Mouse (Mus musculus) urinary bladder, postnatal 14 days (tissue): Measurements from ENCODE around the gene Rnaseh2c.
A peak's percentile ranks its signal among the peaks of the same experiment; 100 is the strongest.

ENCODE experiments used
- DNase-seq: peaks from one replicate; pipeline ENCODE4 v3.0.0; 2021; ENCODE audit warnings: low spot score

Gene Rnaseh2c

DNA sequence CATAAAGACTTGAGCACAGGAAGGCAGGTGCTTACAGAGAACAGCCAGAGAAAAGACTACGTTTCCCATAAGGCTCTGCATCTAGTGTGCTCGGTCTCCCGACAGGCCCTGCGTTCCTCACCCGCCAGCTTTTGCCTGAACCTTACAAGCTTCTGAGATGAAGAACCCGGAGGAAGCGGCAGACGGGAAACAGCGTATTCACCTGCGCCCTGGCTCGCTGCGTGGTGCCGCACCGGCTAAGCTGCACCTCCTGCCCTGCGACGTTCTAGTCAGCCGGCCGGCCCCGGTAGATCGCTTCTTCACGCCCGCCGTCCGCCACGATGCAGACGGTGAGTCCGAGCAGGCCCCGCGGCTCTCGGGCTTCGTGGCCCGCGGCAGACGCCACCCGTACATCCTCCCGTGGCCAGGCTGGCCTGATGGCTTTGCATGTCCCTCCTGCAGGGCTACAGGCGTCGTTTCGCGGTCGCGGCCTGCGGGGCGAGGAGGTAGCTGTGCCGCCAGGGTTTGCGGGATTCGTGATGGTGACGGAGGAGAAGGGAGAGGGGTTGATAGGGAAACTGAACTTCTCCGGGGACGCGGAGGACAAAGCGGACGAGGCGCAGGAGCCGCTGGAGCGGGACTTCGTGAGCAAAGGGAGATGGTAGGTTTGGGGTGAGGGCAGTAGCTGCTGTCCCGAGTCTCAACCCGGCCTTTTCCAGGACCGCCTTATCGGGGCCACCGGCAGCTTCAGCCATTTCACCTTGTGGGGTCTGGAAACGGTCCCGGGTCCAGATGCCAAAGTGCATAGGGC lies at the start of gene Rnaseh2c:
Rnaseh2c (plus strand) TSS at position 122 of the 790 bp plus-strand sequence.
- DNase-seq, result peak; percentile 77

DNA sequence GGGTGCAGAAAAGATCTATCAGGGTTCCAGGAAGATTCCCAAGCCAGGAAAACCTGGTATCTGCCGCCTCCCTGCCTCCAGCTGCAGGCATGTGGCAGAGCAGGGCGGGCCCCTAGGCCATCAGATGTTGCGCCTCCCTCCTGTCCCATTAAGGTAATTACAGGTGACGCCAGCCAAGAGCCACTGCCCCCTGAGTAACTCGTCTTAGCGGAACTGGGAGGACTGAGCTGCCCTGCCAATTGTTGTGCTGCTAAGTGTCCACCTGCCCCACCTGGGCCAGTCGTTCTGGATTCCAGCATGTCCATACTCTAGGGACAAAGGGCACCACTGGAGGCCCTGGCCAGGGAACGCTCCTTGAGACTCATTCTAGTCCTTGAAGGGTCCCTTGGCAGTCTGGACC lies 47.9 kb upstream of the Rnaseh2c start:
- no peak for DNase-seq

DNA sequence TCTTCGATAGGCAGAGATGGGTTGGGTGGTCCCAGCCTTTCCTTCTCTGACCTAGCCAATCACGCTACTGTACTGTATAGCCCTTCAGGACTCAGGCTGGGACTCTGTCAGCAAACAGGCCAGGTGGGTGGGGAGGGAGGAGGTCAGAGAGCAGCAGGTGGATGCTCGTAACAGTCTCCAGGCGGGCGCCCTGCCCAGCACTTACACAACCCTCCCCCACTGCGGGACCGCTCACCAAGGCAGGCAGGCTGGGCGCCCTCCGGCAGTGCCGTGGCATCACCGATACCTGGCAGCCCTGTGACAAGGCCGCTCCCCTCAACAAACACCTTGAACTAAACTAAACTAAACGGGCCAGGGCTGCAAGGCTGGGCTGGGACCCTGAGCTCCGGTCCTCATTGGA lies 47.5 kb upstream of the Rnaseh2c start:
- peak; percentile 42 for DNase-seq

DNA sequence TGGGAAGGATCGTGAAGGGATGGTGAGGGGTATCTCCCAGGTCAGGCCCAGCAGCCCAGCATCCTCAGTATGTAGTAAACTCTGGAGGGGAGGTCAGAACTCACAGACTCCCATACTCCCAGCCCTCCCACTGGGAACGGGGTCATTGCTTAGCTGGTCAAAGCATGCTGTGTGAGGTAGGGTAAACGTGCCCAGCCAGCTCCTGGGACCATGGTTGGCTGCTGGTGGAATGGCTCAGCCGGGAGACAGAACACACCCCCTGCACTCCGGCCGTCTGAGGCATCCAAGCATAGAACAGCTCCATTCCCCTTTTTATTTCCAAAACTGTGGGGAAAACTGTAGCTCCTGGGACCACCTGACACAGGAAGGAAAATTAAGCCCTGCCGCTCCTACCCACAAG lies 43.5 kb upstream of the Rnaseh2c start:
- no peak for DNase-seq

DNA sequence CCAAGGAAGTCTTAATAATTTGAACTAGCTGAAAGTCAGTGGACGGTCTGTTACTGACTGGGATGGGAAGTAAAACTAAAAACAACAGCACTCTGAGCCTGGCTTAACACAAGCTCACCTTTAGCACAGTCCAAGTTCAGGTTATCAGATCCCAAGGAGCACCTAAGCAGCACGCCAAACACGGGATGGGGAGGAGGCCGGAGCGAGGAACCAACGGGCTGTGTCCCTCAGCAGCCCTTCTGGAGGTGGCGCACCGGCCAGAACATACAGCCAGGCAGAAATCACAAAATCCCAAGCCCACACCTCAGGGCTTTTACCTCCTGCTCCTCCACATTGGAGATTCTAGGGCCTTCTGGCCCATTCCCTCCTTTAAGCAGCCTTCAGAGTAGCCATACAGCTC lies 42.9 kb upstream of the Rnaseh2c start:
- no peak for DNase-seq

DNA sequence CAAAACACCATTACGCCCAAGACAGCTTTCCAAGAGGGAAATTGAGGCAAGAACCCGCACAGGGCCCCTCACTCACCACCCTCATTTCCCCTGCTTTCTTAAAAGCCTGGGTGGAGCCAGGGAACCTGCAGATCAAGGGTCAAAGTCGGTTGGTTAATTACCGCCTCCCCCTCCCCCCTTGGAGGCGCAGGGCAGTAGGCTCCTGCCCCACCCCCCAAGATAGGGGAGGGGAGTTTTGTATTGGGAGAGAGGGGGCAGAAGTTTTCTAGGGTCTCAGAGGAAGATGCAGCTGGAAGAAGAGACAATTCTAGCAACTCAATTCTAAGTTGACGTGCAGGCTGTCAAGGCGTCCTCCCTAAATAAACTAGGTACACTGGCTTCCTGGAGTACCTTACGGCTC lies 42.4 kb upstream of the Rnaseh2c start:
- DNase-seq, result no peak

DNA sequence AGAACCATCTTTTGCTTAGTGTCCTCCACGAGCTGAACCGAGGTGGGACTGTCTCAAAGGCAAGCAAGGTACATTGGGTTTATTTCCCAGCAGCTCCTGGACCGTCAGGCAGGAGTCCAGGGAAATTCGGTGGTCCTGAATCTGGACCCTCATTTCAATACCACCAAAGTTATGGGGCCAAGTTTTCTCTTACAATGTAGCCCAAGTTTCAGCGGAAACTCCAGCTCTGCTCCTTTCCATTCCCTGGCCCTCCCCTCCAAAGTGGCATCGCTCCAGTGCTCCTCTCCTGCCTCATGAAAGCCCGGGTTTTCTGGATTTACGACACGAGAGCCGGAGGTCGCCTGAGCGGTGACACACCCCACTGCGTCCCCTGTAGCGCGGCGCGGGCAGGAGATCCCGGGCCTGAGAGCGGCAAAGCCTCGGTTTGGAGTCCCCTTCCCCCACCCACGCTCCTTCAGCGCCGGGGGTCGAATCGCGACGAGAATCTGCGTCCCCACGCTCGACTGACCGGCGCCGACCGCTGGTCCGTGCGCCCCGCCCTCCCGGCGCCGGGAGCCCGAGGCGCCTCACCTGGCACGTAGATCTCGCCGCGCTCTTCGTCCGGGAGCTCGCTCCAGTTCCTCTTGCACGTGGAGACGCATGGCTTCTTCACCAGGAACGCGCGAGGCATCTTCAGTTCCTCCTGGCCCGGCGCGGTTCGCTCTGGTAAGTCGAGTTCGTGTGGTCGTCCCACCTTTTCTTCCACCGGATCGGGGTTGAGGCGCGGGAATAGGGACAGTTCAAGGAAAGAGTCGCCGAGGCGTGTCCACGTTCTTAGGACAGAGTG lies 41.8 kb upstream of the Rnaseh2c start:
- no peak for DNase-seq

DNA sequence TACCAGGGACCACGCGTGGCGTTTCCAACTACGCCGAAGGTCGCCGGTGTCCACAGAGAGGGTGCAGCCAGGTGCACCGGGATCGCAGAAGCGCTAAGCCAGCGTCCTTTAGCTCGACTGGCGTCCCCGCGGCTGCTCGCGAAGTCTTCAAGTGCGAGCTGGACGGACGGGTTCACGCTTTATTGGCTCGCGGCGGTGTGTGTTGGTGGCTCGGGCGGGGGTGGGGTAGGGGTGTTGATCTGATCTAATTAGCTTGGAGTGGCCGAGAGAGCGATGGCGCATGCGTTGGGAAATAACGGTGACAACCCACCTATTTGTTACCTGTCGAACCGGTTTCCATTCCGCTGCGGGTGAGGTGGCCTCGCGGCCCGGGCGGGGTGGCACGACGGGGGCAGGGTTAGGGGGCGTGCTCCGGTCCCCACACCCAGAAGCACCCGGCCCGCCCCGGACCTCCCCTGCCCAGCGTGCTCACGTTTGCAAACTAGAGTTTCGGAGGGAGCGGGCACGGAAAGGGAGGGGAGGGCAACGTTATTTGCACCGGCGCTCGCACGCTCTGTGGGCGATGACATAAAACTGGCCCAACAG lies 41.1 kb upstream of the Rnaseh2c start, which contains the start of gene Ovol1:
Ovol1 (minus strand) TSS at position 190 of the 585 bp plus-strand sequence.
- DNase-seq, result peak; percentile 86

DNA sequence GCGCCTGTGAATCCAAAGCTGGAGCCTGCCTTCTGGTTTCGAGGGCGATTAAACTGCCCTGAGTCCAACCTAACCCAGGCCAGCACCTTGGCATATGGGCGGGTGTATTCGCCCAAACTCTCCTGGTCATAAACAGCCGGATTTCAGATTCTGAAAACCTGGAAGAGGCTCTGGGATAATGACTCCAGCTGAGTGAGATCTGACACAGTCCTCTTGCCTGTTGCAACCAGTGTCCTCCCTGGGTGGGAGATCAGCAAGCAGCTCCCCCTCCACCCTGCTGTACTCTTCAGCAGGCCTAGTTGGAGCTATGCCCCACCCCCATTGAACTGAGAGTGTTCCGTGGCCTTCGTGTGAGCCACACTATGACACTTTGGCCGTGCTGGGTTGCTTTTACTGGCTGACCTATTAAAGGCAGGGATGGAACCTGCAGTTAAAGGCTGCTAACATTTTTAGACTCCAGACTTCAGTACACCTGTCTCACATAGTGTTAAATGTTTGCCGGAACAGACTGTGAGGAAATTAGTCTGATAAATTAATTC lies 40.4 kb upstream of the Rnaseh2c start:
- DNase-seq, result no peak

DNA sequence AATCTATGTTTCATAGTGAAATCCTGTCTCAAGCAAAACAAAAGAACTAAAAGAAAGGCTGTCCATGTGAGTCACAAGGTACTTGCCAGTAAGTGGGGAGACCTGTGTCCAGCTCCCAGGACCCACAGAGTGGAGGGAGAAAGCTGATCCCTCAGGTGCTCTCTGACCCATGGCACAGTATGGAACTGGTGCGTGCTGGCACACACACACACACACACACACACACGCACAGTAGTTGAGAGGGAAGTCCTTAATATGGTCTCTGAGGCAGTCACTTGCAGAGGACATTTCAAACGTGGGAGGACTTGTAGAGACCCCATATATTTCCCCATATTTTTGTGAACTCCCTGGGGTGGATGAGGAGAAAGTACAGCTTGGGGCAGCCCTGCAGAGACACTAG lies 39.8 kb upstream of the Rnaseh2c start:
- no peak for DNase-seq

DNA sequence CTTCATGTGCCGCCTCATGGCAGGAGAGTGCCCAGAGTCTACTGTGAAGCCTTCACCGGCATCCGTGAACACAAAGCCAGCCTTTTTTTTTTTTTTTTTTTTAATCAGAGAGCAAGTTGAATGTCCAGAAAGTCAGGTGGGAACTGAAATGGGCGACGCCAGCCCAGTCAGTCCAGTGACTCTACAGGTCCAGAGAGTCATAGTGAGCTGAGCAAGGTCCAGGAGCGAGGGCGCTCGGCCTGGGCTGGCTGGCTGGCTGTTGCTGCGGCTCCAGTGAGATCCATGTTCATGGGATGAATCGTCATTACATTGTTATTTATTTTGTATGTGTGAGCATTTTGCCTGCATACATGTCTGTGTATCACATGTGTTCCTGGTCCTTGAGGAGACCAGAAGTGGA lies 38.9 kb upstream of the Rnaseh2c start:
- DNase-seq, result no peak

DNA sequence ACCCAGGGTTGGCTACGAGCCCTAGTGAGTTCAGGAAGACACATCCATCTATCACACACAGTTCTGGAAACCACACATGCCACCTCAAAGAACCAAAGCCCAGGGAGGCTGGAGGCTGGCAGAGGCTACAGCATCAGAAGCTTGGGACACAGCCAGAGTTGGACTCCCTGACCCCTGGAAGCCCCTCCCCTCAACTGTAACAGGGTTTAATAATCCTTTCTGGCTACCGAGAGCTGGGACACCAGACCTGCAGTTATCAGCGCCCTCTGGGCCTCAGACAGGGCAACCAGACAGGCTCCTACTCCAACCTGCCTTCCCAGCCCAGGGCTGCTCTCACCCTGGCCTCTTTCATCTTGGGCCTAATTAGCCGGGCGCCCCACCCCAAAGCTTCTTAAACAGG lies 35.4 kb upstream of the Rnaseh2c start:
- no peak for DNase-seq

DNA sequence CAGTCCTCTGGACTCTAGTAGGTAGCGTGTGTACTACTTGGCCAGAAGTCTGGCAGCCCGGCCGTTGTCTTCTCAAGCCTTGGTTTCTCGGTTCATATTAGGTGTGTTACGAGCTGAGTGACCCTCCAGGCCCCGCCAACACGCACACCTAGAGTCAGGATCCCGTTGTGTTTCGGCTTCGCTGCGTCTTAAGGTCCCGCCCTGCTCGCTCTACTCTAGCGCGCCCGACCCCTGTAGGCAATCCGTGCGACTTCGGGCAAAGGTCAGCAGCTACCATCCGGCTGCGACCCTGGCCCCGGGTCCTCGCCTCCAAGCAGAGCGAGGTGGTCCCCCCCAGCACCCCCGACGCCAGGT lies 34.5 kb upstream of the Rnaseh2c start:
- peak; percentile 31 for DNase-seq

DNA sequence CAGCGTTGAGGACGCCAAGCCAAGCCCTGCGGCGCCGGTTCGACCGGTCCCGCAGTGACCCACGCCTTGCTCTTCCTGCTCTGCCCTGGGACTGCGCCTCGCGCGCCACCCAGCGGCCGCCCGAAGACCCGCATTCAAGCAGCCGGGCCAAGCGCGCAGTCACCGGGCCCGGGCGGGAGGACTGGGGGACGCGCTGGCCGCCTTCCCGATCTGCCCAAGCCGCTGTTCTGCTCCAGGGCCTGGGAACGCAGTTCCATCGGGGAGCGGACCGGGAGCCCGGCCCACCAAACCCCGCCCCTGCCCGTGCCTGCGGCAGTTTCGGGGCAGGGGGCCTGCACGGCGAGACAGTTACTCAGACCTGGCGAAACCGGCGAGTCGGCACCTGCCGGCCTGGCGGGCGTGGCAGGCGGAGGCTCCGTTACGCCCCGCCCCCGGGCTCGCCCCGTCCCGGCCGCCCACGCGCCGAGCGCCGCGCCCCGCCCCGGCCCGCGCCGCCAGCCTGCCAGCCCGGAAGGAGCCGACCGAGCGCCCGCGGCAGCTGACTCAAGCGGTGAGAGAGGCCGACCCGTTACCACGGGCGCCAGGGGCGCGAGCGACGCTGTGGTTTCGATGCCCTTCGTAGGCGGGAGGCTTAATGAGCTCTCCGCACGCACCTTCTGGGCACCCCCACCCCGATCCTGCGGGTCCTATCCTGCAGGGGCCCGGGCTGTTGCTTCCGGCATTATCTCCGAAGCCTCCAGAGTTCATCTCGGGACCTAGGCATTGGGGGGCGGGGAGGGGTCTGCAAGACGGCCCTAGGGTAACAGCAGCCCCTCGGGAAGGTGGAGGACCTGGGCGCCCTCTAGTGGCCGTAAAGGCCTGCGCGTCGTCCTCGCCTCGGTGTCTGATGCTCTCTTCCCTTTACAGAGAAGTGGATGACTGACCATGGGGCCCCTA lies 33.9 kb upstream of the Rnaseh2c start, which contains the start of gene Ap5b1:
Ap5b1 (plus strand) TSS at position 492 of the 936 bp plus-strand sequence.
- DNase-seq, result peak; percentile 89

DNA sequence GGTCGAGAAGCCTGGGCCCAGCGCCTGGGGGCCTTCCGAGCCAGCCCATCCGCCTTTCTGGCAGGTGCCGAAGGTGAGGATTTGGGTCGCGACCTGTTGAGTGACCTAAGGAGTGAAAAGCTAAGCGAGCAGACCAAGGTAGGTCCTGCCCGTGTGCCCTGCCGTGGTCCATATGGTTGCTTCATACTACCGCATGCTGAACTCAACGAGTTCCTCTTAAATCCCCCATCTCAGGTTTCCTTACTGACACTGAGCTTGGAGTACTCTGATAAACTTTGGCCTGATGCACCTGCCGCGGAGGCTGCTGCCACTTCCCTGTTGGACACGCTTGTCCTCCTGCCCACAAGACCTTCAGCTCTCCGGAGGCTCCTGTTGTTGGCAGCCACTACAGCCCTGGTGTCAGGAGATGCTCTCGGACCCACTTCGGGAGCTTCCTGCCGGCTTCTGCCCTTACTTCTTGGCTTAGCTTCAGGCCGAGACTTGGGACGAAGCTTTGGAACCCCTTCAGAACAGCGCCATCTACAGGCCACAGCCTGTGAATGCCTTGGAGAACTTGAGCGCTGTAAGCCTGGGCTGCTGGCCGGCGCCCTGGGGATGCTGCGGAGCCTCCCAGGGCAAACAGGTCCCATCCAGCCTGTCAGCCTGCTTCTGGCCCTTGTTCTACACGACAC lies 33.1 kb upstream of the Rnaseh2c start:
- peak; percentile 85 for DNase-seq

DNA sequence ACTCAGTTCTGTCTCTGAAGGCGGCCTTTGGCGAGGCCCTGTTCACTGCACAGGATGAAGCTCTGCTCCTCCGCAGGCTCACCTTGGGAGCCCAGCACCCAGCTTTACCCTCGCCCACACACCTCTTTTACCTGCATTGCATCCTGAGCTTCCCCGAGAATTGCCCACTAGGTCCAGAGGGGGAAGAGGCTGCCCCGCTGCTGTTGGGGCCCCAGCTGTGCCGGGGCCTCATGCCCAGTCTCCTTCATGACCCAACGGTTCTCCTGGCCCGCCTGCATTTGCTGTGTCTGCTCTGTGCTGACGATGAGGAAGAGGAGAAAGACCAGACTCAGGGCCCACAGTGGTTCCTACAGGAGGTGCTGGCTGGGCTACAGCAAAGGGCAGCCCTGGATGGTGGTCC lies 32.2 kb upstream of the Rnaseh2c start:
- DNase-seq, result no peak

DNA sequence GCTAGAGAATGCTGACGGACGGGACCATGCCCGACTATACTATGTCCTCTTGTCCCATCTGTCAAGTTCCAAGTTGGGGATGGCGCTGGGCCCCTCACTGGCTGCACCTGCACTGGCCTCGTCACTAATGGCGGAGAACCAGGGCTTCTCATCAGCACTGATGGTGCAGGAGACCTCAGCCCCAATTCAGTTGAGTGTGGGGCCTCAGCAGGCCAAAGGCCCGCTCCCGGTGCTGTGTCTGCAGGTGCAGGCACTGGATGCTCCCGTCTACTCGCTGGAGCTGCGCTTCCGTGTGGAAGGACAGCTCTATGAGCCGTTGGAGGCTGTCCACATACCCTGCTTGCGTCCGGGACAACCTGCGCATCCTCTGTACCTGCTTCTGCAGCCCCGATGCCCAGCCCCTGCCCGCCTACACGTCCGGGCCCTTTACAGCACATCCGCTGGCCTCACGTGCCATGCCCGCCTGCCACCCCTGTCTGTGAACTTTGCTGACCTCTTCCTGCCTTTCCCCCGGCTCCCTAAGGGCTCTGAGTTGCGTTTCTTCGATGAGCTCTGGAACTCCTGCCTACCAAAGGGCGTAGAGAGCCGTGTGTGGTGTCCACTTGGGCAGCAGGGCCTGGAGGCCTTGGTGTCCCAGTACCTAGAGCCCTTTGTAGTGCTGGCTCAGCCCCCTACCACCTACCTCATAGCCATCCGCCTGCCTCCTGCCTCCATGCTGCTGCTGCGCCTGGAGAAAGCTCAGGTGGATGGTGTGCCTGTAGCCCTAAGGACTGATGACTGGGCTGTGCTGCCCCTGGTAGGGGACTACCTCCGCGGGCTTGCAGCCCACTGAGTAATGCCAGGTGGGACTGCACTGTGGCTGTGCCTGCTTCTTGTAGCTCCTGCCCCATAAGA lies 31.1 kb upstream of the Rnaseh2c start:
- DNase-seq, result no peak

DNA sequence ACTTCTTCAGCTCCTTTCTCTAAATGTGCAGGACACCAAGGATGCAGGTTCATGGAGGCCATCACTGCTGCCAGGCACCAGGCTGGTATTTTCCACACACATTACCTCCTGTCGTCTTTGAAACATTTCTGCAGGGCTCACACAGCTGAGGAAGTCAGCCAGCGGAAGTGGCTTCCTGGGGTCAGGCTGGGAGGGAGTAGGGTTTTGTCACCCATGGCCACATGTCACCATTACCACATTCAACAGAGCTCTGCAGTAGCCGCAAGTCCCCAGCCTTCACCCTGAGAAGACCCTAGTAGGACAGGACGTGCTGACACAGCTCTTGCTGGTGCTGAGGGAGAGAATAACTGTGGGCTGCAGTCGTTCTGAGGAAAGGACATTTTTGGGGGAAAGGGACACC lies 29.8 kb upstream of the Rnaseh2c start:
- DNase-seq, result no peak

DNA sequence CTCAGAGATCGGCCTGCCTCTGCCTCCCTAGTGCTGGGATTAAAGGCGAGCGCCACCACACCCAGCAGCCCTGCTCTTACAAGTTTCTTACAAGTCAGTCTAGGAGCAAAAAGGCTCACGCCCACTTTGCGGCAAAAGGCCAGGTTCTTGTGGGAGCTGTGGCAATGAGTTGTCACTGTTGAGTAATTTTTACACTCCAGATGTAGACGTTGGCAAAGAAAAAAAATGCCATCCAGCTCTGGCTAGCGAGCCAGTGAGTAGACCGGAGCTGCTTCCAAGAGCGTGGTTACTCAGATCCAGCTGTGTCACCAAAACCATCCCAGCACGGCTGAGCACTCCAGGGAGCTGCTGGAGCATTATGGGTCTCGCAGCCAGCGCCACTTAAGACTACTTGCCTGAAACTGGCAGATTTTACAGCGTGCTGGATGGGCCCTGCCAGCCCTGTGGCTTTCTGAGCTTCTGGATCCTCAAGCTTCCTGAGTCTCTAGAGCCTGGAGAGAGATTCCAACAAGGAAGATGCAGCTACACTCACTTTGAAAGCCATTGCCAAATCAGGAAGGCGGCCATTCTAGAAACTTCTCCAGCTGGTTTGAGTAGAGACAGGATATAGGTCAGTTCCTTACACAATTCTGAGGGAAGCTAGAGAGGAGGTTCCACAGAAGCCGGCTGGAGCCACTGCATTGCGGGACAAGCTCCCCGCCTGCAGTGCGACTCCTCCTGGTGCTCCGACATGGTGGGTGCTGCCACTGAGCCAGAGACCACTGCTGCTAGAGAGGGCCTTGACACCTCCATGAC lies 29.1 kb upstream of the Rnaseh2c start:
- DNase-seq, result no peak
